Mouse (Mus musculus) gastrocnemius, adult 18-20 months (tissue): ENCODE results near the gene Brwd1. TPM values are rescaled to one million over a fixed set of nuclear protein-coding genes. Genes with fewer than 3 reads are reported as not detected.
"Not testable (repeated sequence)": the region's sequence is repeated elsewhere in the genome, so short reads cannot be mapped to it uniquely, and the experiment has no call there.

Source experiments
- DNase-seq: peaks from one replicate; pipeline ENCODE4 v3.0.0; 2021; ENCODE audit warnings: low spot score
- total RNA-seq, 2 experiments: library from RNA; stranded (reverse); gene quantifications; 2 replicates each; pipeline ENCODE4 v1.2.3; 2021

The Brwd1 gene
- total RNA-seq, 2 experiments from 2014 or later, result 48.7 to 51.2 TPM

- DNase-seq, result peak; percentile 93
These were observed 995 bp downstream of the Brwd1 start for GRCm38 (mm10) chr16:96081331-96081730.

- no peak for DNase-seq
These were observed 1.8 kb downstream of the Brwd1 start for GRCm38 (mm10) chr16:96080524-96080923.

- no peak for DNase-seq
These were observed 14.0 kb downstream of the Brwd1 start for GRCm38 (mm10) chr16:96068364-96068763.

- DNase-seq, result no peak
These were observed 16.2 kb downstream of the Brwd1 start for GRCm38 (mm10) chr16:96066174-96066573.

GRCm38 (mm10) chr16:96064649-96065048 lies 17.7 kb downstream of the Brwd1 start:
- DNase-seq, result no peak

GRCm38 (mm10) chr16:96044096-96044495 lies 38.2 kb downstream of the Brwd1 start:
- DNase-seq, result peak; percentile 62

- DNase-seq, result no peak
These were observed 41.6 kb downstream of the Brwd1 start for GRCm38 (mm10) chr16:96040691-96041090.

GRCm38 (mm10) chr16:96039538-96039937 lies 42.8 kb downstream of the Brwd1 start:
- DNase-seq, result no peak

GRCm38 (mm10) chr16:96034473-96034872 lies 47.9 kb downstream of the Brwd1 start:
- no peak for DNase-seq

- DNase-seq, result no peak
These were observed 49.8 kb downstream of the Brwd1 start for GRCm38 (mm10) chr16:96032368-96033043.

GRCm38 (mm10) chr16:96030476-96031102 lies 51.7 kb downstream of the Brwd1 start:
- DNase-seq, result no peak

- DNase-seq, result no peak
These were observed 56.1 kb downstream of the Brwd1 start for GRCm38 (mm10) chr16:96026256-96026655.

- no peak for DNase-seq
These were observed 57.1 kb downstream of the Brwd1 start for GRCm38 (mm10) chr16:96025244-96025643.

GRCm38 (mm10) chr16:96021045-96021444 lies 61.3 kb downstream of the Brwd1 start:
- no peak for DNase-seq

- DNase-seq, result not testable (repeated sequence)
These were observed 73.2 kb downstream of the Brwd1 start for GRCm38 (mm10) chr16:96009124-96009523.

- DNase-seq, result not testable (repeated sequence)
These were observed 78.0 kb downstream of the Brwd1 start for GRCm38 (mm10) chr16:96004278-96004677.

GRCm38 (mm10) chr16:95999291-95999690 lies 83.0 kb downstream of the Brwd1 start:
- DNase-seq, result no peak

GRCm38 (mm10) chr16:95996156-95996555 lies 86.2 kb downstream of the Brwd1 start:
- no peak for DNase-seq

- not testable (repeated sequence) for DNase-seq
These were observed 87.8 kb downstream of the Brwd1 start for GRCm38 (mm10) chr16:95994576-95994975.

- no peak for DNase-seq
These were observed 89.7 kb downstream of the Brwd1 start for GRCm38 (mm10) chr16:95992596-95992995.

- no peak for DNase-seq
These were observed 91.0 kb downstream of the Brwd1 start for GRCm38 (mm10) chr16:95991122-95991900.

- peak; percentile 97 for DNase-seq
These were observed 91.7 kb downstream of the Brwd1 start, which contains the start of gene Psmg1 for GRCm38 (mm10) chr16:95990462-95991121. Gene Psmg1, minus strand, starts transcription at chr16:95990960.
